Mouse (Mus musculus): ENCODE measurements around the gene Lim2.
"Not testable (repeated sequence)": the region's sequence is repeated elsewhere in the genome, so short reads cannot be mapped to it uniquely, and the experiment has no call there.

DNA sequence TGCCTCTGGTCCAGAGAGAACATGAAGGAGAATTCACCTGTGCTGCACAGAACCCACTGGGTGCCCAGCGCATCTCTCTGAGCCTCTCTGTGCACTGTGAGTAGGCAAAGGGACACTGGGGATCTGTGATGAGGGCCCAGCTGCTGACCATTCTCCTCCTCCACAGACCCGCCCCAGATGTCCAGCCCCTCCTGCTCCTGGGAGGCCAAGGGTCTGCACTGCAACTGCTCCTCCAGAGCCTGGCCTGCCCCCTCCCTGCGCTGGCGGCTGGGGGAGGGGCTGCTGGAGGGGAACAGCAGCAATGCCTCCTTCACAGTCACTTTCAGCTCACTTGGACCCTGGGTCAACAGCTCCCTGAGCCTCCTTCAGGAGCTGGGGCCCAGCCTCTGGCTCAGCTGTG lies 15.7 kb upstream of the Lim2 start:
- not testable (repeated sequence) for TF ChIP-seq POLR2A (IDR thresholded peaks at IDR 0.05; ENCODE audit: borderline replicate concordance, control insufficient read depth, low read depth, low read length); CTCF (IDR thresholded peaks at IDR 0.05; ENCODE audit: control insufficient read depth, insufficient read depth, low read length)

Data from bone marrow, adult 2 months (tissue).